Mouse (Mus musculus) skeletal muscle tissue, adult 2 months (tissue): ENCODE results near the gene Ndufab1.

Experiments used
- DNase-seq: peaks from one replicate; pipeline ENCODE4 v3.0.0-alpha.2; 2012; ENCODE audit warnings: low read depth, low spot score

The Ndufab1 gene

GRCm38 (mm10) chr7:122067517-122068381 lies 33.9 kb downstream of the Ndufab1 start:
- DNase-seq: no peak

- peak; percentile 93 for DNase-seq
Observed at GRCm38 (mm10) chr7:122066945-122067516, 34.7 kb downstream of the Ndufab1 start, which contains the start of the genes Ubfd1 and Ears2. TSS of gene Ubfd1 (plus strand) at chr7:122067175. TSS of gene Ears2 (minus strand) at chr7:122067263.

- DNase-seq: no peak
Observed at GRCm38 (mm10) chr7:122066102-122066944, 35.4 kb downstream of the Ndufab1 start.

- DNase-seq: no peak
Observed at GRCm38 (mm10) chr7:122065656-122066055, 36.0 kb downstream of the Ndufab1 start.

GRCm38 (mm10) chr7:122056633-122057032 lies 45.1 kb downstream of the Ndufab1 start:
- no peak for DNase-seq

GRCm38 (mm10) chr7:122050834-122051233 lies 50.9 kb downstream of the Ndufab1 start:
- peak; percentile 14 for DNase-seq

GRCm38 (mm10) chr7:122048191-122048590 lies 53.5 kb downstream of the Ndufab1 start:
- no peak for DNase-seq

- DNase-seq: no peak
Observed at GRCm38 (mm10) chr7:122046813-122047212, 54.9 kb downstream of the Ndufab1 start.

- DNase-seq: no peak
Observed at GRCm38 (mm10) chr7:122045711-122046110, 56.0 kb downstream of the Ndufab1 start.

GRCm38 (mm10) chr7:122045181-122045634 lies 56.5 kb downstream of the Ndufab1 start:
- DNase-seq: peak; percentile 58

- DNase-seq: no peak
Observed at GRCm38 (mm10) chr7:122044106-122044505, 57.6 kb downstream of the Ndufab1 start.
